In genomic region chr19:36408352-36409100, GRCm38 (mm10) we compare ENCODE assay signal across 8 mouse cellular contexts.
DNase-seq lines count a peak whose midpoint lies in the region; ATAC-seq and TF ChIP-seq lines count a peak whose summit lies in the region.
"Had no signal": no experiment of that assay in that cellular context is flagged by ENCODE, and none has a peak within 500 bp of the region (broad histone marks: within the 10 kb centered on the region; RNA-seq: fewer than 3 reads in every experiment).

No protein-coding gene starts in this region.

- 0 out of 2 replicates have a peak, but pooled peaks have one; percentile 12 for ATAC-seq in intestine, embryonic 15.5 days
- 0 out of 2 replicates have a peak, but pooled peaks have one; percentile 0 for ATAC-seq in midbrain, embryonic 12.5 days (ENCODE audit: low FRiP score, low read depth)

- no peak for TF ChIP-seq POLR2A in brain, embryonic 14.5 days (IDR thresholded peaks at IDR 0.05; ENCODE audit: borderline replicate concordance, extremely low read depth, insufficient read depth, insufficient read length, poor library complexity, severe bottlenecking)

- H3K27me3 ChIP-seq in intestine, embryonic 15.5 days (replicated peaks), result no peaks in the 10 kb centered on the region
- H3K27me3 ChIP-seq in midbrain, embryonic 12.5 days, result peaks cover 14% of the 10 kb centered on the region
- H3K27me3 ChIP-seq: Patski had no signal

- WGBS in intestine, embryonic 15.5 days, result 45% methylated on average over 10 of the region's 10 CpGs
- 68% methylated on average over 10 of the region's 10 CpGs for WGBS in midbrain, embryonic 12.5 days

- no peaks in the 10 kb centered on the region for H3K36me3 ChIP-seq in intestine, embryonic 15.5 days
- H3K36me3 ChIP-seq in midbrain, embryonic 12.5 days, result no peaks in the 10 kb centered on the region

- DNase-seq in kidney, adult 8-10 months, result peak; percentile 6 to 26
- DNase-seq in kidney, postnatal 25 days, result no peak
- peak; percentile 5 for DNase-seq in brain, embryonic 14.5 days (ENCODE audit: low read depth)
- DNase-seq in Muller cell, postnatal 12 days (ENCODE audit: inconsistent ontology term), result no peak
- no peak for DNase-seq in adrenal gland, postnatal 14 days

- TF ChIP-seq CTCF in brain, embryonic 14.5 days (IDR thresholded peaks at IDR 0.05; ENCODE audit: borderline replicate concordance, extremely low read depth, insufficient read depth, insufficient read length), result no peak

- no peak overlapping the region for H3K9ac ChIP-seq in intestine, embryonic 15.5 days
- H3K9ac ChIP-seq in midbrain, embryonic 12.5 days (replicated peaks), result no peak overlapping the region

- H3K9me3 ChIP-seq in intestine, embryonic 15.5 days, result no peaks in the 10 kb centered on the region
- no peaks in the 10 kb centered on the region for H3K9me3 ChIP-seq in midbrain, embryonic 12.5 days

- peak overlapping the region; percentile 85; the same call in 1 of the 2 replicates for H3K4me2 ChIP-seq in intestine, embryonic 15.5 days (replicated peaks)
- no peak overlapping the region for H3K4me2 ChIP-seq in midbrain, embryonic 12.5 days (replicated peaks)

- no peaks in the 10 kb centered on the region for H3K4me1 ChIP-seq in intestine, embryonic 15.5 days (replicated peaks)
- H3K4me1 ChIP-seq in midbrain, embryonic 12.5 days, result peaks cover 6% of the 10 kb centered on the region; the same call in 1 of the 2 replicates

- peak overlapping the region; percentile 48; the same call in 1 of the 2 replicates for H3K27ac ChIP-seq in intestine, embryonic 15.5 days
- H3K27ac ChIP-seq in midbrain, embryonic 12.5 days (replicated peaks), result no peak overlapping the region

- no peak overlapping the region; the same call in 1 of the 2 replicates for H3K4me3 ChIP-seq in intestine, embryonic 15.5 days (replicated peaks)
- H3K4me3 ChIP-seq in midbrain, embryonic 12.5 days, result no peak overlapping the region

Comparison
In these comparisons a context has a peak if more than half of its experiments do, and no peak if none do; other contexts are left out.
1. DNase-seq: peak in kidney, adult 8-10 months (2 of 2) and brain, embryonic 14.5 days (single experiment); none in kidney, postnatal 25 days (0 of 2), Muller cell, postnatal 12 days (single experiment) and adrenal gland, postnatal 14 days (single experiment).